Mouse (Mus musculus) urinary bladder, postnatal 4 days (tissue): ENCODE data around the gene Tent5b.
A peak's percentile ranks its signal among the peaks of the same experiment; 100 is the strongest.

Experiments used
- DNase-seq, 2 experiments: peaks; one replicate each; pipeline ENCODE4 v3.0.0; 2021 to 2022; ENCODE audit warnings: low spot score in 2 of 2

Tent5b gene

DNA sequence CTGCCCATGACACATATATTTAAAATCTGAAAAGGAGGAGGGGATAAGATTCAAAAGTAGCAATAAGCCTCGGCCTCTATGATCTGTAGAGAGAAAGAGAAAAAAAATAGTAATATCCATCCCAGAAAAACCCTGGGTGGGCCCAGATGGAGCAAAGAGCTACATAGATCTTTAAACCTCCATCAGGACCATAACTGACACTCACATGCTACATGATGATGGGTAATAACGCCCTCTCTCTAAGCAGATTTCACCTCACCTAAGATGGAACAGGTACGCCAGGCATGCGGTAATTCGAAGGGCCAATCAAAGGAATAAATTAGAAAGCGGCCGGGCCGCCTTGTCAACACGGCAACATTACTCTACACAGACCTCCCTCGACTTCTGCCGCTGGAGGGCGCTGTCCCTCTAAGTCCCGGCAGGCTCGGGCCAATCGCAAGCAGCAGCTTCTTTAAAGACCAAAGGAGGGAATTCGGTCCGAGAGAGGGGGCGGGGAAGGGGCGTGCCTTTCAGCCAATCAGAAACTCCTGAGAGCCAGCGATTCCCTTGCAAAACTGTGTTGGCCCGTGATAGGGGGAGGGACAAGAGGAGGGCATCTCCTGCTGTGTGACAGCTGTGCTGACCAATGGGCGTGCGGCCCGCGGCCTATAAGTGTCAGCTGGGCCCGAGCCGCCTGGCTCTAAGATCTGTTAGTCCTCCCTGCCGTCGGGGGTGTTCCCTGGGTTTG, at the start of gene Tent5b:
Gene Tent5b (plus strand): TSS at position 675 of the 727 bp plus-strand sequence.
- peak; percentile 98 to 99 for DNase-seq

DNA sequence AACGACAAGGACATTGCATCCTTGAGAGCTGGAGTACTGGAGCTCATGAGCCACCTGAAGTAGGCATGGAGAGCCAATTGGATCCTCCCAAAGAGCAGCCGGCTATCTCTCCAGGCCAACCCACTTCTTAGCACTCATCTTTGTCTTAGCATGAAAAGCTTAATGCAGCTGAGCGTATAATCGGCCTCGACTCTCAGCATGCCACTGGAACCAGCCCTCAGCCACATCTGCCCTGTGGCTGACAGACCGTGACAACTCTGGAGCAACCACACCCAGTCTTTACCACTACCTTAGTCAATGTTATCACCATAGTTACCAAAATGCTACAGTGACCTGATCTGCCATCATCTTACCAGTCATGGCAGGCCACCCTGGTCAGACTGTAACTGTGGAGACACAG, 48.4 kb upstream of the Tent5b start:
- no peak for DNase-seq

DNA sequence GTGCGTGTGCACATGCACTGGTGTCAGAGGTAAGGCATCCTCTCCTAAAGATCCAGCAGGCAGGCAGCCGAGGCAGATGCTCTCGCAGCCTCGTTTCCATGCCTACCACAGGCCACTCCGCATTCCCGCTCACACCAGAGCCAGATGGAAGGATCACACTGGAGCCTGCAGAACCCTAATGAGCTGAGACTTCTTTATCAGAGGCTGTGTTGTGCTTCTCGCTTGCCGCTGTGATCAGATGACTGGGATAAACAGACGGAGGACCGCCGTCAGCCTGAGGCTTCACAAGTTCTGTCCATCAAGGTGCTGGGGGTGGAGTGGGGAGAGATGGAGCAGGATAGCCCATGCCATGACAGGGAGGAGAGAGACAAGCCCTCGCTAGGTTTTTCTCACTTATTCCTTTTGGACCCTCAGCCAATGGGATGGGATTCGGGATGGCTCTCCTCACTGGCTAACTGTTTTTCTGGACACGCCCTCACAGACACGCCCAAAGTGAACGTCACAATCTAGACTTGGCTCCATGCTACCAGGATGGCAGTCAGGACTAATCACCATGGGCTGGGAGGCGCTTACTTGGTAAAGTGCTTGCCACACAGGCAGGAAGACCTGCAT, 47.3 kb upstream of the Tent5b start:
- no peak for DNase-seq

DNA sequence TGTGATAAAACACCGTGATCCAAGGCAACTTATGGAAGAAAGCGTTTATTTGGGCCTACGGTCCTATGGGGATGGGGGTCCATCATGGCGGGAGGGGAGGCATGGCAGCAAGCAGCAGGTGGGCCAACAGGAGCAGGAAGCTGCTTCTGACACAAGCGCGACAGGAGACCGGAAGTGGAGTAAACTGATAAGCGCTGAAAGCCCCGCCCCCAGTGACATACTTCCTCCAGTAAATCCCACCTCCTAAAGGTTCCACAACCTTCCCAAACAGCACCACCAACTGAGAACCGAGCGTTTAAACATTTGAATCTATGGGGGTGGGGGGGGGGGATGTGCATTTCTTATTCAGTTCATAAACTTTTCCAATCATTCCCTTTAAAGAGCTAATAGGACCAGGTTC, 44.0 kb upstream of the Tent5b start:
- DNase-seq = no peak

DNA sequence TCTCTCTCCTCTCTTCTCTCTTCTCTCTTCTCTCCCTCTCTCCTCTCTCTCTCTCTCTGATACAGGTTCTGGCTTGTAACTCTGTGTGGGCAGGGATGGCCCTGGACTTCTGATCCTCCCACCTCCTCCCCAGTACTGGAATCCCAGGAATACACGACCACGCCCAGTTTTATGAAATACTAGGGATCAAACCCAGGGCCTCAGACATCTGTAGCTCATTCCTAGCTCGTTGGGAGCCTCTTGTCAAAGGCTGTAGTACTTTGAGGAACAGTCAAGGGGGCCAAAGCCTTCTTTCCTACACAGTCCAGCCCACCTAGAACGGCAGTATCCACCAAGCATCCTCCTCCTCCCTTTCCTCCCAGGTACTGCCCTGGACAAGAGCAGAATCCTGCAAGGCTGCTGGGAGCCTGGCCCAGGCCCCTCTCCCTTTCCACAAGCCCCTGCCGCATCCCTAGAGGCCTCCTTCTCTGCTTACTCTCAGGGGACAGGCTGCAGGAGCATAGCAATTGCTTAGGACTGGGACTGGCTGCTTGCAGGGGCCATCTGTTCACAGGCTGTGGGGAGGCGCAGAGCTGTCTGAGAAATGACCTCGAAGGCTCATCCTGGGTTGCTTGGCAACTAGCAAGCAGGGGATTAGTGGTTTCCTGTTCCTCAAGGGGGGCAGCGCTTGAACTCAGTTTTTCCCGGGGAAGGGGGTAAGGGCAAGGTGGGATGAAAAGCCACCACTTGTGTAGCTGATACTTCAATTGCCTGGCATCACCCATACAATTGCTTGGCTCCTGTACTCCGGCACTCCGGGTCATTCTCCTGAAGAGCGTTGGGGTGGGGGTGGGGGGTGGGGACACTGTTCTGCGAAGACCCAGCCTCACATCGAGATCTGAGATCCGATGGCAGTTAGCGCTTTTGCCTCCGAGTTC, 40.2 kb upstream of the Tent5b start:
- no peak for DNase-seq

DNA sequence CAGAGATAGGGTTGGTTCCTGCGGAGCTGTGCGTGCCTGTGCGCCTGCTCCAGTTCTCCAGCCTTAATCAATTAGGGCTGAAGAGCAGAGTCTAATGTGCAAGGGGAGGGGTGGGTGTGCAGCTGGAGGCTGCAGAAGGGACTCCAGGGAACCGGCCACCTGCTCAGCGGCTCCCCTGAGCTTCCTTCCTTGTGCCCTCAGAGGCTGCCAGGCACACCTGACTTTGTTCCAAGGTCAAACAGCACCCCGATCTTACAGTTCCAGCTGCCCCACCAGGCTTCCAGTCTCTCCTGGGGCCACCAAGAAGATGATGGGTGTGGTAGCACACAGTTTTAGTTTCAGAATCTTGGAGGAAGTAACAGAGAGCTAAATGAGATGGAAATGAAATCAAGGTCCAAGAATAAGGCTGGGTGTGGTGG, 39.5 kb upstream of the Tent5b start:
- DNase-seq = no peak

DNA sequence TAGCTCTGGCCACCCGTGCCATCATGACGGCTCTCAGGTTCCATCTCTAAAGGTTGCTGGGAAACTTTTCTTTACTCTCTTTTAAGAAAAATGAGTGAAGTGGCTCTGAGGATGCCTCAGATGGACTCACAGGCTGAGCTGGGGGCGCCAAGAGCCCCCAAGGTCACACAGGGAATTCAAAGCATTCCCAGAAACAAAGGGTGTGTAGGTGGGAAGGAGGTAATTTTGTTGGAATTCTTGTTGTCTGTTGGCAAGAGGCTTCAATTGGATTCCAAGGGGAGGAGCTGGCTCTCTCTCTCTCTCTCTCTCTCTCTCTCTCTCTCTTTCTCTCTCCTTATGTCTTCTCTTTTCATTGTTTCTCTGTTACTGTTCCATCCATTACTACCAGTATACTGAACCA, 37.7 kb upstream of the Tent5b start:
- no peak for DNase-seq

DNA sequence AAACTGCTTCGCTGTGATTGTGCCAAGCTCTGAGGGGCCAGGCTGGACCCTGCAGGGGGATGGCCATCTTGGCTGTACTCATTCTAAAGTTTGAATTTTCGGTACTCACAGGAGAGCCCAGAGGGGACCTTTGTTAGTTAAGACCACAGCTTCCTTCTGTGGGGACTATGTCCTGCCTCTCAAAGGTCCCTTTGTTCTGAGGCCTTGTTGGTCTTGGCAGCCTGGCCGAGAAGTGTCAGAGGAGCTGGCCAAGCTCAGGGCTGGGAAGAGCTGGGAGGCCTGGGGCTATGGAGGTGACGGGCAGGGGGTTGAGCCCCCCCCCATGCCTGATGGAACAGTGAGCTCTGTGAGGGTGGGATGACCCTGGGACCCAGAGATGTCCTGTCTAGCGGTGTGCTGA, 36.8 kb upstream of the Tent5b start:
- DNase-seq = no peak

DNA sequence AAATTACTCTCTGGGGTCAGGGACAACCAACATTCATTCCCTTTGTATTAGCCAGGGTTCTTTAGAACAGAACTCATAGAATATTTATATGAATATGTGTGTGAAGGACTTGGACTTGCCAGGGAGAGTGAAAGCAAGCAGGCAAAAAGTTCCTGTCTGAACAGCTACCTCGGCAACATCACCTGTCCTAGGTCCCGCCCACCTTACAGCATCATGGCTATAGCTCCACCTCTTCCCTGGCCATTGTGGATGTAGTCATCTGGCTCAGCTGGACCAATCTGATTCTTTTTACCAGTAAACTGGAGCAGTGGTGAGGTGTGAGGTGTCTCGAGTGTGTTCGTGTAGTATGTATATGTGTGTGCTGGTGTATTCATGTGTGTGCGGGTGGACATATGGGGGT, 34.2 kb upstream of the Tent5b start:
- no peak for DNase-seq

DNA sequence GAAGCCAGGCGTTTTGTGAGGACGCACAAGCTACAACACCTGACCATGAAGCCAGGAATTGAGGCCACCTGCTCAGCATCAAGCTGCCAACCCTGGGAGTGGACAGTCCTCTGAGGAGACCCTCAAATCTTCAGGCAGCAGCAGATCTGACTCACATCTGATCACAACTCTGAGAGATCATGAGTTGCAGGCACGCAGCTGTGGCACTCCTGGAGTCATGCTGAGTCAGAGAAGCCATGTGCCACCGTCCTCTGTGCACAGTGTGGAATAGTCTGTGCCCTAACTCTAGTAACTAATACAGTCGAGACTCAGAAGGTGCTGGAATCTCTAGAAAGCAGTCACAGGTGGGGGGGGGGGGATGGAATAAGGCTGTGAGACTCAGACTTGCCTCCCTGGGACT, 32.6 kb upstream of the Tent5b start:
- DNase-seq = no peak

DNA sequence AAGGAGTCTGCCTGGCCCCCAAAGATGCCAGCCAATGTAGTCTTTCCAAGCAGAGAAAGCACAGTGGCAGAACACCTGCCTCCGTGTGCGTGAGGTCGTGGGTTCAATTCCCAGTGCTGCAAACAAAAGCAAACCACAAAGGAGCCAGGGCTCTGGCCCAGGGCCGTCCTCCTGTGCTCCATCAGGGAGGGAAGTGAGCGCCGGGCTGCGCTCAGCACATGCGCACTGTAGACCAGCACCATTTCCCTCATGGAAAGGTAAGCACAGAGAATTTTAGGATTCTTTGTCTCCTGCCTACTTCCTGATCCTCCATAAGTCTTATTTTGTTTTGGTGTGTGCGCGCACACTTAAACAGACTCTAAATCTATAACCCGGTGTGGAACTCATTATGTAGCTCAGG, 32.0 kb upstream of the Tent5b start:
- DNase-seq = no peak

DNA sequence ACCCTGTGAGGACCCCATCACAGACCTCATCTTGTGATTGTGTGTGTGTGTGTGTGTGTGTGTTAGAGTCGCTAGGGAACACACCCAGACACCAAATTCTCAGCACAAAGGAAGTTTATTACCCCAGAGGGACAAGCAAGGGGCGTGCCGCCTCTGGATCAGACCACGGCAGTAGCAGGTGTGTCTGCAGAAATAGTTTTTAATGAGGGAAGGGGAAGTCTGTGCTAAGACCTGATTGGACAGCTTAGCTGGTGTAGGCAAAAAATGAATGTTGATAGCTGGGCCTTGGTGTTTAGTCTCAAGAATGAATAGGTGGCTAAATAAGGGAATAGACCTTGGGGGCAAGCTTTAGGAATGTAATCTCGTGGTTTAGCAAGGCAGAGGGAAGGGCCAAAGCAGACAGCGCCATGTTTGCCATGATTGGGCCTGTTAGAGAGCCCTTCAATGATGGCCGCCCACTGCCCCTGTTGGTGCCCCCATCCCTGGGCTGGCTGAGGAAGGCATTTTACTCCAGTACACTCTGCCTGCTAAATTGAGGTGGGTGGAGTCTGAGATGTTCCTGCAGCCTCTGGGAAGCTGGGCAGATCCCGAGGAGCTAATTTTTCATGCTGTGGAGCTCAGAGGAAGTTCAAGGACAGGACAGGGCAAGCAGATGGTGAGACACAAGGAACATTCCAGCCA, 31.1 kb upstream of the Tent5b start:
- DNase-seq = no peak

DNA sequence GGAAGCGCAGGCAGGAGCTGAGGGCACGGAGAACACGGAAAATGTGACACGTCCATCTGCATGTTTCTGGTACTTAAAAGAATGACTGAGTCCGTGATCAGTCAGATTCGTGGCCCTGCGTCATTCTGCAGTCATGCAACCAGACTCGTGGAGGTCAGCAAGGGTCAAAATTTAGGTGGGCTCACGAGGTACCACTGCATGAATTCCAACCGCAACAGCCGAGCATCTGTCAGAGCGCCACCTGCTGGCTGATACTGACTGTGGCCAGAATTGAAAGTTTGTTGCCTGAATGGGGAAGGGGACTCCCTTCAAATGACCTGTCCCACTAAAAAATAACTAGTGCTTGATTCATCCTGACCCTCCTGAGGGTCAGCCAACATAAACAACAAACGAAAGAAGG, 30.2 kb upstream of the Tent5b start:
- peak in 1 of 2 experiments; percentile 70 for DNase-seq

DNA sequence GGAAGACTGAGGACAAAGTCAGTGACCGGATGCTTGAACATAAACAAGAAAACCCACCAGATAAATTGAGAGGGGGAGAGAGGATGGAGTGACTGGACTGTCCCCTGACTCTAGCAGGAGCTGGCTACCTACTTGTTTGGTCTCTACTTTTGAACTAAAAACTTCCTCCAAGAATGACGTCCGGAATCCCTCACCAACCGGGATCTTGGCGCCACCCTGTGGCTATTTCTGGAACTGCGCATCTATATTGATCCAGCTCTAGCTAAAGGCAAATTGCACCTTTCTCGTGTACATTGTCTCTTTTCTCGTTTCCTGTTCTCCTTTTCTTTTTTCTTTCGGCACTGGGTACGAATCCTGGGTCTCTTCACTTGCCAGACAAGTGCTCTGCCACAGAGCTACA, 28.4 kb upstream of the Tent5b start:
- DNase-seq = peak; percentile 71 to 91

DNA sequence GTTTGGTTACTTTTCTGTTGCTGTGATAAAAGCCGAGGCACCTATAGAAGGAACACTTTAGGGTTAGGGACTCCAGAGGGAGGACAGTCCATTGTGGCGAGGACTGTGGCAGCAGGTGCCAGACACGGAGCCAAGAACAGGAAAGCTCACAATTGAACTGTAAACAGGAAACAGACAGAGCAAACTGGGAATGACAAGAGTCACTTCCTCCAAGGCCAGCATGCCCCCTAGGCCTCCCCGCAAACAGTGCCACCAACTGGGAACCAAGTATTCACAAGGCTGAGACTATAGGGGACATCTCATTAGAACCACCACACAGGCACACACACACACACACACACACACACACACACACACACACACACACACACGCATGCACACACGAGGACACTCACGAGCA, 27.5 kb upstream of the Tent5b start:
- DNase-seq = no peak

DNA sequence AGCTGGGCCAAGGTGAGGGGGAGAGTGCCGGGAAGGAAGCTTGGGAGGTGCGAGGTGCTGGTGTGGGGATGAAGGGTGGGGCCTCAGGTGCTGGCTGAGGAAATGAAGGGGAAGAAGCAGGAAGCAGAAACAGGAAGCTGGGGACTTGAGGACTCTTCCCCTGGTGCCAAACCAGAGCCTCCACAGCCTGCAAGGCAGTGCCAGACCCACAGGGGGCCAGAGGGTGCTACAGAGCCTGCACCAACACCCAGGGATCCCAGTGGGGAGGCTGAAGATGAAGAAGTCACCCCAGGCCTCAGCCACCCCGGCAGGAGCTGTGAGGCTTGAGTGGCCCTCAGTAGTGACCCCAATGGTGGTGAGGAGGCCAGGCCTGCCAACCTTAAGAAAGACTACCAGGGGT, 21.9 kb upstream of the Tent5b start:
- DNase-seq = no peak

DNA sequence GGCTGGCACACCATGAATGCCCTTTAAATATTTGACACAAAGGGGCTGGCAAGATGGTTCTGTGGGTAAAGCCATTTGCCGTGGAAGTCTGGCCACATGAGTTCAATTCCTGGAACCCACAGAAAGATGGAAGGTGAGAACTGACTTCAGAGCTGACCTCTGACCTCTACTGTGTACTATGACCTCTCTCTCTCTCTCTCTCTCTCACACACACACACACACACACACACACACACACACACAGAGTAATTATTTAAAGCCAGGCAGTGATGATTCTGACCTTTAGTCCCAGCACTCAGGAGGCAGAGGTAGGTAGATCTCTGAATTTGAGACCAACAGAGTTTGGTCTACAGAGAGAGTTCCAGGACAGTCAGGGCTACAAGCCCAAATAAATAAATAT, 19.9 kb upstream of the Tent5b start:
- no peak for DNase-seq

DNA sequence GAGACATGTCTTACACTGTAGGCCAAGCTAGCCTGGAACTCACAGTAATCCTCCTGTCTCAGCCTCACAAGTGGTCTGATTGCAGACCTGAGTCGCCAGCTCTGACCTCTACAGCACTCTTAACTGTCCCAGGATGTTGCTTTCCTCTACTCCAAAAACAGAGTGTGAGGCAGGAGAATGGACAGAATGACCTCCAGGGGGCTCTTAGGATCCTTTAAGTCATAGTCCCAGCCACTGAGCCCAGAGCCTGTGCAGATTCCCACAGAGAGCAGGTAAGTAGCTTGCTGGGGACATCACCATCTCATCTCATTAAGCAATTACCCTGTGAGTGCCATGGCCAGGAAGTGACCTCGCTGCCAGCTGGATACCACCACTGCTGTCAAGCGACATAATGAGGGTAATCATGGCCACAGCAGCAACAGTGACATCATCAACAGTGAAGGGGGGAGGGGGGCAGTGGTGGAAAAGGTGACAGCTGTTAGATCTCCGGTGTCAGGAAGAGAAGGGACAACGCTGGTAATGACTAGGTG, 19.1 kb upstream of the Tent5b start:
- no peak for DNase-seq

DNA sequence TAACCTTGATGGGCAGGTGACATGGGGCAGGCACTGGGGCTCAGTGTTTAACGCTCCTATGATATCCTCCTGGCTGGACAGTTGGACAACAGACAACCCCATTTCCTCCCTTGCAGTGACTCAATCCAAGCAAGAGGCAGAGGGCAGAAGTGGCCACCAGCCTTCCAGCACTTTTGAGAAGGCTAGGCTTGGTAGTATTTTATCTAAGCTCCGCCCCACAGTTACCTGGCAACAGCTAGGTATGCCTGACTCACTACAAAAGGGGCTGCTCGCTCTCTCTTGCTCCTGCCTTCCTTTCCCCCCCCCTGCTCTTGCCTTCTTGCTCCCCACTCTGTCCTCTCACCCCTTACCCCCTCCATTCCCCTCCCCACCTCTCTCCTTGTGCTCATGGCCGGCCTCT, 18.6 kb upstream of the Tent5b start:
- DNase-seq = no peak

DNA sequence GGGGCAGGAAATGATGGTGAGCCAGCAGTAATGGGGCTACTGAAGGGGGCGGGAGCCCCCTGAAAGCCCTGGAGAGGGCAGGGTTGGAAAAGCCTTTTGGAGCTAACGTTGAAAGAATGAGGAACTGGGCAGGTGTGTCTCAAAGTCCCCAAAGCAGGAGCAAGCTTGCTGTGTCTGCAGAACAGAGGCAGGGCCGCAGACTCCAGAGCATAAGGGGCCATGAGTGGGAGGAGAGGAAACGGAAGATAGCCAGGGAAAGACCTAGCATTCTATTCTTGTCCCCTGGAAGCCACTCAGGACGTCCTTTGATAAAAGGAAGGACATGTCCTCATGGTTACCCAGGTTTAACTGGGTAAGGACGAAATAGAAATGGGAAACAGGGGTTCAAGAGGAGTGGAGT, 16.7 kb upstream of the Tent5b start:
- no peak for DNase-seq

DNA sequence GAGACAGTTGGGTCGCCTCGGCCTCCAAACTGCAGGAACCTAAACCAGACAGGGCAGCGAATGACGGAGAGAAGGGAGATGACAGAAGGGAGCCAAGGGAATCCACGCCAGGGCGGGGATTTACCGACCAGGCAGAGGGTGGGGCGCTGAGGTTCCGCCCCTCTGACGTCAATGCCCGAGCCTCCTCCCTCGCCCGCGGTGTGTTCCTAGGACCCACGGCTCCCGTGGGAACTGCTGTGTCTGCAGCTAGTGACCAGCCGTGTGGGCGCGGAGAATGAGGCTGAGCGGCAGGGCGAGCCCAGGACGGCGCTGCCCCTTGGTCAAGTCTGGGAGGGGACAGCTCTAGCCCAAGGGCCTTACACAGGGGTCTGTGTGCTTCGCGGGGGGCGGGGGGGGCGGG, 11.9 kb upstream of the Tent5b start:
- DNase-seq = peak; percentile 70 to 81

DNA sequence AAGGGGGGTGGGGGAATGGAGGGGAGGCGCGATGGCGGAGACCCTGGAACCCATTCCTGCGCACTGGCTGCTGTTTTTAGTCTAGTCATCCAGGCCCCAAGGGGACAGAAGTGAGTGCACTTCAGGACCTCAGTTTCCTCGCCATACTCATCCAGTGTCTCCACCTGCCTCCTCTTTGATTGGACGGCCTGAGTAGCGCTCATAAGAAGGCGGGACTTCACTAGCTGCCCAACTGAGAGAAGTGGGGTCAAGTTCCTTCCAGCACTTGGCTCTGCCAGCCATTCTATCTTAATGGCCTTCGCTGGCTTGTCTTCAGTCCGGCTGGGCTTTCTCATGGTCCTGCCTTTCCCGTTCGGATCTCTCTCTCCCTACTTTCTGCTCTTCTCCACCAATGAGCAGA, 10.8 kb upstream of the Tent5b start:
- no peak for DNase-seq
